Mouse (Mus musculus) embryonic fibroblast, embryonic 13.5 days (primary cell): ENCODE results near the gene Cnrip1. TPM values are rescaled to one million over a fixed set of nuclear protein-coding genes. Genes with fewer than 3 reads are reported as not detected.
A peak's percentile ranks its signal among the peaks of the same experiment; 100 is the strongest.
"Not testable (repeated sequence)": the region's sequence is repeated elsewhere in the genome, so short reads cannot be mapped to it uniquely, and the experiment has no call there.

Experiments used
- H3K27ac ChIP-seq: 2 replicates; pipeline ENCODE4 v1.5.1; 2012; ENCODE audit warnings: low read length, control low read depth, inconsistent platforms; ENCODE audit not compliant: insufficient read depth
- H3K4me1 ChIP-seq: 2 replicates; pipeline ENCODE4 v1.6.1; 2011; ENCODE audit warnings: low read length; ENCODE audit not compliant: control insufficient read depth, insufficient read depth
- H3K4me3 ChIP-seq: 2 replicates; pipeline ENCODE4 v1.5.1; 2011; ENCODE audit warnings: mild to moderate bottlenecking, control low read depth, low read length; ENCODE audit not compliant: insufficient read depth
- CTCF ChIP-seq: IDR thresholded peaks from 2 replicates; pipeline ENCODE4 v1.5.1; 2011; ENCODE audit warnings: mild to moderate bottlenecking, control low read depth, low read length, moderate library complexity, borderline replicate concordance; ENCODE audit not compliant: insufficient read depth
- POLR2A ChIP-seq: IDR thresholded peaks from 2 replicates; pipeline ENCODE4 v1.6.1; 2011; ENCODE audit warnings: low read depth, mild to moderate bottlenecking, control low read depth, low read length, moderate library complexity
- polyA plus RNA-seq: library from polyadenylated mRNA; stranded (reverse); fragments of >200 nt; gene quantifications from 2 replicates; pipeline ENCODE4 v1.2.4, GENCODE M21; 2011; ENCODE audit warnings: low read depth; ENCODE audit not compliant: missing spikeins, insufficient read length

Gene Cnrip1
- 19.5 and 25.9 TPM in 2 replicates for polyA plus RNA-seq

DNA sequence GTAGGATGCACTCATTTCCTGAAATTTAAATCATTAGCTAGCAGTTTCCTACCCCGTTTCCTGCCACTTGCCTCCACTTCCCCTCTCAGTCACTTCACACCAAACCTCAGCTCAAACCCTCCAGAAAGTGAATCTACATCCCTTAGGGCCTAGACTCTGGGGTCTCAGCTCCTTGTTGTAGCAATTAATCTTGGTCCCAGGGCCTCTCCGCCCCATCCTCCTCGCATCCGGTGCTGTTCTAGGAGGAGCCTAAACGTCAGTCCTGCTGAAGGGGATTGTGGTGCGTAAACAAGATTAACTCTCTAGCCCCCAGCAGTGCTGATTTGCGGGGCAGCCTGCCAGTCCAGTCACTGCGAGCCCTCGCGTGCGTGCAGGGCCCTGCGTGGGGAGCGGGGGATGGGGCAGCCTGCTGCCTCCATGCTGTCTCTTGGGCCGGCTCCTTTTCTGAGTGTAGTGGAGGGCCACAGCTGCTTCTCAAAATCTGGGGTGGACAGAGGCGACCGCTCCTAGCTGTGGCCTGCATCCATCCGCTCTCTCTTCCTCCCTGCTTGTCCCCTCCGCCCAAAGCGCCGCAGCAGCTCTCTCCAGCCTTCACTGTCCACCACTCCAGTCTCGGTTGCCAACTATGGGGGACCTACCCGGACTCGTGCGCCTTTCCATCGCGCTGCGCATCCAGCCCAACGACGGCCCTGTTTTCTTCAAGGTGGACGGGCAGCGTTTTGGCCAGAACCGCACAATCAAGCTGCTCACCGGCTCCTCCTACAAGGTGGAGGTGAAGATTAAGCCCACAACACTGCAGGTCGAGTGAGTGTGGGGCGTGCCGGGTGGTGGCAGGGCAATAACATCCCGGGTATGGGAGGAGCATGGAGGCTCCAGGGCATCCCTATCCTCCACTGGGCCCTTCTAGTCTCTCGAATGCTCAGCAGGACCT is at the start of gene Cnrip1, which contains the start of gene Plek:
TSS of gene Cnrip1 (plus strand) at position 42 of the 931 bp plus-strand sequence.
TSS of gene Plek (minus strand) at position 837 of the 931 bp plus-strand sequence.
- no peaks in the 10 kb centered on the region for H3K4me1 ChIP-seq
- H3K27ac ChIP-seq, result no peak within 1 kb of the TSS
- peak within 1 kb of the TSS; percentile 45 for H3K4me3 ChIP-seq
- TF ChIP-seq CTCF (no peak), POLR2A (peak; percentile 51)

DNA sequence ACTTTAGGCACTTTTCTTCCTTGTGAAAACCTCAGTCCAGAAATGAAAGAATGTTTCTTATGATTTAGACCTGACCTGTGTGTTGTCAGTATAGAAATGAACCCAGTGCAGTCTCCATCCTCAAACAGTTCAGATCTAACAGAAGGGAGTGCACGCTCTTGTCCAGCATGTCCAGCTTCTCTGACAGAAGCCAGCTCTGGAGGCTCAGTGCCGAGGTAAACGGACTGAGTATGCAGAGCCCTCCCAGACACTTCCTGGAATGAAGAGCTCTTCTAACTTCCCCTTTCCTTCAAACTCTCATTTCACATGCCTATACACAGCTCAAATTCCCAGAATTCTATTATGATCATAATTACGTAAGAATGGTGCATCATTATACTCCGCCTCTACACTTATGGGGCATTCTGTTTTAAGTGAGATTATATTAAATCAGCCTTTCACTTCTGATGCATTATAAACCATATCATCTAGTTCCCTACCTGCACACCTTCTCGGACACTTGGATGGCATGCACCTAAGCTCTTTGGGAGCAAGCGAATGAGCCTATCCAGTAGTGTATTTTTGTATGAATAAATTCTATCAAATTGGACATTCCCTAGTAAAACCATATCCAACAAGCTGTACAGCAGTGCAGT is 48.5 kb upstream of the Cnrip1 start:
- Histone ChIP-seq H3K4me3 (no peak overlapping the region), H3K4me1 (no peaks in the 10 kb centered on the region), H3K27ac (no peak overlapping the region)
- TF ChIP-seq CTCF (no peak), POLR2A (no peak)

DNA sequence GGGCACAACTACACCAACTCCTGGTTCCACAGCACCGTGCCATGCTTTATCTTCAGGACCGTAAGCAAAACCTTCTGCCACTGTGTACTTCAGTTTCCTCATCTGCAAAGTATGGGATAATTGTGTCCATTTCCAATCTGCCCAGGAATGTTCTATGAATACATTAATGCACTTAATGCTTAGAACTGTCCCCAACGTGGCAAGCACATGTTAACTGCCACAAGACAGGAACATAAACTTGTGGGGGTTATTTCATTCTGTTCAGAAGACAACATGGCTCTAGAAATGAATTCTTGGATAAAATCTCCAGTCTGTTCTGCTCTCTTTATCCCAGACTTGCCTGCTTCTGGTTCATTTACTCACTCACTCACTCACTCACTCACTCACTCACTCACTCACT is 47.6 kb upstream of the Cnrip1 start:
- H3K4me3 ChIP-seq, result no peak overlapping the region
- no peaks in the 10 kb centered on the region for H3K4me1 ChIP-seq
- H3K27ac ChIP-seq, result no peak overlapping the region
- TF ChIP-seq CTCF (no peak), POLR2A (no peak)

DNA sequence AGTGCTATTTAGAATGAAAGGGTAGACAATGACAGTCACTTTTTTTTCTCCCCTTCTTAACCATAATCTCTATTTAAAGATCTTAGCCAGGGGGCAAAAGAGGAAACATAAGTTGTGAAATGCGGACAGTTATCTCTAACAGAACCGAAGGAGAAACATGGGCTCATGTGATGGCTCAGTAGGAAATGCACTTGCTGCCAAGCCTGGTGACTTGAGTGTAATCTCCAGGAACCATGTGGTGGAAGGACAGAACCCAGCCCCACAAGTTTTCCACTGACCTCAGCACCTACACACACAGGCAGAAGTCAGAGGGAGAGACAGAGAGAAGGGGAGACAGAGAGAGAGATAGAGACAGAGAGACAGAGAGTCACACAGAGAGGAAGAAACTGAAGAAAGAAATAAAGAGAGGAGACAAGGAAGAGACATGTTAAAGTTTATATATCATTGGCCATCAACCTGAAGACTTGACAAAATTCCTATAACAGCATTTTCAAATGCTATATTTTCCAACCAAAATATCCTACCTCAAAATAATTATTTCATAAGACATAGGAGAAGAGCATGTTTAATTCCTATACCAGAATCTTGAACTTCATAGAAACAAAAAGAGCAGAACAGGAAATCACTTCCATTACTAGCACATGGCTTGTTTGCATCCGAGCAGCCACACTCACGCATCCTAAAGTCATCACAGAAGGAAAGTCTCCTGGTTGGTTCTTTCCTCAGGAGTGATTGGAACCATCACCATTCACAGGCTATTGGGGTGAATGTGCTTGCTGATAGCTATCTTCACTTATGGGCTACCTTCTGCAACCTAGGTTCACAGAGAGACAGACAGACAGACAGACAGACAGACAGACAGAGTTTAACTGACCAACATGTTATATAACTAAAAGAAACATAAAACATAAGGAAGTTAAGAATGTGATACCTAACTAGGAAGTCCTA is 46.2 kb upstream of the Cnrip1 start:
- H3K4me3 ChIP-seq, result no peak overlapping the region
- no peak overlapping the region for H3K27ac ChIP-seq
- no peak for TF ChIP-seq CTCF
- TF ChIP-seq POLR2A, result no peak
- no peaks in the 10 kb centered on the region for H3K4me1 ChIP-seq

DNA sequence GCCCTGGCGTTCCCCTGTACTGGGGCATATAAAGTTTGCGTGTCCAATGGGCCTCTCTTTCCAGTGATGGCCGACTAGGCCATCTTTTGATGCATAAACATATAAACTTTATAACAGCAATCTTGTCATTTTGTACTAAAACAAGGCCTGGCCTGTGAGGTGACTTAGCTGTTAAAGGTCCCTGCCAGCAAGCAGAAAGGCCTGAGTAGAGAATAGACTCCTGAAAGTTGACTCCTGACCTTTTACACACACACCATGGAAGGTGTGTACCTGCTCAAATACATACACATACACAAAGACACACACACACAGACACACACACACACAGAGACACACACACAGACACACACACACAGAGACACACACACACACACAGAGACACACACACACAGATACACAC is 44.9 kb upstream of the Cnrip1 start:
- not testable (repeated sequence) for H3K4me1 ChIP-seq, H3K4me3 ChIP-seq, H3K27ac ChIP-seq

DNA sequence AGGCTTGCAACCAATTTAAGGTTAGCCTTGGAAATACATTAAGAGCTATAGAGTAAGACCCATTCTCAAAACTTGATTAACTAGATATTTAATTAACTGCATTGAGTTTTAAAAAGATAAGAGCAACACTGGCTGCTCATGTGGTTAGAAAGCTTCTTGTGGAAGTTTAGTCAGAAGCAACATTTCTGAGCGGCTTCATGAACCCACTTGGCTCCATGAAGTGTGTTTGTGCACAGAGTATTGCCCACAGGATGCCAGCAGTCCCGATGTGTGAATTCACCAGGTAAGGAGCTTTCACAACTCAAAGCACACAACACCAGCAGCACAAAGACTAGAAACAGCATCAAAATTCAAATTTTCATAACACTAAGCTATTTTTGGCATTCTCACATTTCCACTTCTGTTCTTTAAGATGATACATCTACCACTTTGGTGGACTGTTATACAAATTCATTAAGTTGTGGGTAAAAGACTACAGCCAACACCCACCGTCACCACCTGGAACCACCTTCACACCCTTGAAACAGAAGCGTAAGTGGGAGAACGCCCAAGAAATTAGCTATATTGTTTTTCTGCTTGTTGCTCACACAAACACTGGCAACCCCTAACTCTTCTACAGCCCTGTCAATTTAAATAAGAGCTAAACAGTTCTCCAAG is 43.7 kb upstream of the Cnrip1 start:
- TF ChIP-seq CTCF (no peak), POLR2A (no peak)
- Histone ChIP-seq H3K4me3 (no peak overlapping the region), H3K4me1 (no peaks in the 10 kb centered on the region), H3K27ac (no peak overlapping the region)

DNA sequence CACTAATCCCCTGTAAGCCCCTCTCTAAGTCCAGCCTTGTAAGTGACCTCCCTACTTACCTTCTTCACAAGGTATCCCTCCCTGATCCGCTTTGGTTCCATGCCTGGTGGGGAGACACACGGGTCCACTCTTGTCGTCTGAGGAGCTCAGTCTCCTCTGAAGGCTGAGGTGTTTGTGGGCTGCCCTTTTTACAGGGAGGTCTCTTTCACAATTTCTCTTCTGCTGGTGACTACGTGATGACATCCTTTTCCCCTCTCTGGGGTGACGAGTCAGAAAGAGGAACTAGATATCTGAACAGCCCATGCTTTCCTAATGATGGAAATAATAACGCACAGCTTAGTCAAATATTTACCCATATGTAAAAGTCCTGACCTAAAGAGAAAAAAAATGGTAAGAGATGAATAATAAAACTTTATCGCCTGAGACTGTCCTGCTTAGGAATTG is 42.9 kb upstream of the Cnrip1 start:
- H3K27ac ChIP-seq, result no peak overlapping the region
- H3K4me1 ChIP-seq, result no peaks in the 10 kb centered on the region
- no peak for TF ChIP-seq CTCF
- no peak for TF ChIP-seq POLR2A
- no peak overlapping the region for H3K4me3 ChIP-seq

DNA sequence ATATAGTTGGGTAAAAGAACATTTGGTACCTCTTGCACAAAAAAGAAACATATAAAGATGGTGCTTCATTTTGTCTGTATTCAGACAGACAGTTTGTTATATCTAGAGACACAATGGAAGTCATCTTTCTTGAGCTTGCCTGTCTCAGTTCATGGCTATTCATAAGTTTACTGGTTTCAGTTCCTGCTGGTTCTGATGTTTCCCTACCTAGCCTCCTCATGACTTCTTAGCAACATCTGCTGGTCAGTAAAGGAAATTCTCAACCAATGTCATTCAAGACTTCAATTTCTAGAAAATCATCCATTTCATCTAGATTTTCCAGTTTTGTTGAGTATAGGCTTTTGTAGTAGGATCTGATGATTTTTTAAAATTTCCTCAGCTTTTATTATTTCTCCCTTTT is 38.4 kb upstream of the Cnrip1 start:
- TF ChIP-seq CTCF, result no peak
- TF ChIP-seq POLR2A, result no peak
- Histone ChIP-seq H3K4me1 (no peaks in the 10 kb centered on the region), H3K4me3 (no peak overlapping the region), H3K27ac (no peak overlapping the region)

DNA sequence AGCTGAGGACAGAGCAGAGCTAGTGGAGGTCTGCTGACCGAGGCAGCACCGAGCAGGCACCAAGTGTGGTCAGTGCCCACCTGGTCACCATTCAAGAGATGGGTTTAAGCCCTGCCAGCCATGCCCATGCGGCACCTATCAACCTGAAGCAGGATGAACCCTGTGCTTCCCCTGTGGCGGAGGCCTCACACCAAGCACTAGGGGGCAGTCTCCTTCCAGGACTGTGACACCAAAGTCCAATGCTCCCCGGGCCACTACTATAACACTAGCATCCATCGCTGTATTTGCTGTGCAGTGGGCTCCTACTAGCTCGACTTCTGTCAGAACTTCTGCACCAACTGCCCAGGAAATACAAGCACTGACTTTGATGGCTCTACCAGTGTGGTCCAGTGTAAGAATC is 32.1 kb upstream of the Cnrip1 start:
- H3K4me1 ChIP-seq, result no peaks in the 10 kb centered on the region
- H3K4me3 ChIP-seq, result no peak overlapping the region
- no peak overlapping the region for H3K27ac ChIP-seq
- TF ChIP-seq CTCF (no peak), POLR2A (no peak)
